Mouse (Mus musculus): Measurements from ENCODE around the gene Prkag1.

The Prkag1 gene

DNA sequence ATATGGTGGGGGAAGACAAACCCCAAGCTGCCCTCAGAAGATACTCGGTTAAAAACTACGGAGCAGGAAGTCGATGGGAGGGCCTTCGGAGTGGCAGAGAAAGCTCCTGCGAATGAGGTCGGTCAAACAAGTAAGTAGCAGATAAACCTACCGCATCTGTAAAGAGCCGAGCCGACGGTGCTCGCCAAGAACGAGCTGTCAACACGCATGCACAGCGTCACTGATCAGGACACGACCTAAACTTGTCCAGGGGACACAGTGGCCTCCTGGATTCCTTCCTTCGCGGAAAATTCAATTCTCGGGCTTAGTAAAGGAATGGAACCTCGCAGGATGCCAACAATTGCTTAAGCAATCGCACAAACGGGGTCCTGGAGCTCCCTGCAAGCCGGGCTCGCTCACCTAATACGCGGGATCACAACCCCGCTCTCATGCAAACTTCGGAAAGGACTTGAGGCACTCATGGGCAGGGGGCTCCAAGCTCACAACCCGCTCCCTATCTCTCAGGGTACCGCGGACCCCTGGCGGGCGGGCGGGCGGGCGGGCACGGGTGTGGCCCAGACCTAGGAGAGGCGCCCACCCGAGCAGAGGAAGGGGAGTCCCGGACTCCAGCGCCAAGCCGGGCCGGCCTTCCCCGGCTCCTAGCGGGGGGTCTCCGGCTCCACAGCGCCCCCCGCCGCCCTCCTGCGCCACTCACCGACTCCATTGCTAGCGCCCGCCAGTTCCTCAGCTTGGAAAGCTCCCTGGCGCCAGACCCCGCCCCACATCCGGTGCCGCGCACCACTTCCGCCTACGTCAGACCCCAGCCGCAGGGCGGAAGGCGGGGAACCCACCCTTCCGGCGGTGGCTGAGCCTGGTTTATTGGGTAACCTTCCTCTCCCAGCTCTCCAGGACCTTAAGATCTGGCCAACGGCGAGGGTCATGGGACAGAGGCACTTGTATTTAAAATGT is at the start of gene Prkag1:
Gene Prkag1, minus strand, starts transcription at position 786 of the 948 bp plus-strand sequence.
- DNase-seq = peak; percentile 98

DNA sequence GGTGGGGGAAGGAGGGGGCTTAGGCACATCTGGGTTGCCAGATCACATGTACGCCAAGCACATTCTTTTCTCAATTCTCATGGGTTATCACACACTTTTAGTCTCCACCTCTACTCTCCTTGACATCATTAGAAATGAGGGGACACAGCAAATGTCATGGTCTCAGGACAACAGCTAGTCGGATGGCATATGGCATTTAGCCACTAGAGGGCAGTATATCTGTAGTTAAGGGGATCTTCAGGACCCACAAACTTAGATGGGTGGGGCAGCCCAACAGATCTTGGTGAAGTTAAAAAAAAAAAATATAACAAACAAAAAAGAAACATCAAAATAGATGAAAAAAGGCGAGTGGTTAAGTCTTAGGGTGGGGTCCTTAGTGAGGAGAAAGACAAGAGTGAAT is 46.0 kb upstream of the Prkag1 start:
- DNase-seq = peak; percentile 87

DNA sequence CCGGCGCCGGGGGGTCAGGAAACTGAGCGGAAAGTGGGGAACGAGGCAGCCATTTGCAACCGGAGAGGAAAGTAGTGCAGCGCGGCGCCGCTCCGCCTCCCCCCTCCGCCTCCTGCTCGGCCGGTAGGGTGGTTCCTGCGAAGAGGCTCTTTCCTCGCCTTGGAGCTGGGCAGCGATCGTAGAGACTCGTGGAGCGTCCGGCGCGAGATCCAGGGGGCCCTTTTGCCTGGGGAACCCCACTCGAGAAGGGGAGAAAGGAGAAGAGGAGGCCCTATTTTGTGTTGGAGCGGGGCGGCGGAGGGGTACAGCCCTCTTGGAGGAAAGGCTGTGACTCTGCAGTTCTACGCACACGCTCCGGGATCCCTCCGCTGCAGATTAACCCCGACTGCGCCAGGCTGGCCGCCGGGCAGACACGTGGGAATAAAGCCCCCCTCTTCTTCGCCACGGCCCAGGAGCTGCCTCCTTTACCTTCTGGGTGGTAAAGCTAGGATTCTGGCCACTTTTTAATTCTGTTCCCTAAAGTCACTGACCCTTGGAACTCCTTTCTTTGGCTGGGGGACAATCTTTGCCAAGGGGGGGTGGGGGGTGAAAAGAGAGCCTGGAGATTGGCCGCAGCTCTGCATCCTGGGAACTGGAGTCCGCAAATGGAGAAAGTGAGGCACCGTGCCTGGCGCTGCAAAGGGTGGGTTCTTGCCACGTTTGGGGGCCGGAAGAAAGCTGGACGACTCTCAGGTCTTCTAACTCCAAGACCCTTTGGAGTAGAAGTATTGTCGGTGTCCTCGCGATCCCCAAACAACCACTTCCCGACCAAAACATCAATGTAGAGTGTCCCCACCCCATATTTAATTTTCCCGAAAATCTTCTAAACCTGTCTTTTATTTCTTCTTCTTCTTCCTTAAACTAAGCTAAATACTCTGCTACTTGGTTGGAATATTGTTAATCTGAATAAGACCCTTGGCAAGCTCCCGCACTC is 40.9 kb upstream of the Prkag1 start:
- peak; percentile 95 for DNase-seq

DNA sequence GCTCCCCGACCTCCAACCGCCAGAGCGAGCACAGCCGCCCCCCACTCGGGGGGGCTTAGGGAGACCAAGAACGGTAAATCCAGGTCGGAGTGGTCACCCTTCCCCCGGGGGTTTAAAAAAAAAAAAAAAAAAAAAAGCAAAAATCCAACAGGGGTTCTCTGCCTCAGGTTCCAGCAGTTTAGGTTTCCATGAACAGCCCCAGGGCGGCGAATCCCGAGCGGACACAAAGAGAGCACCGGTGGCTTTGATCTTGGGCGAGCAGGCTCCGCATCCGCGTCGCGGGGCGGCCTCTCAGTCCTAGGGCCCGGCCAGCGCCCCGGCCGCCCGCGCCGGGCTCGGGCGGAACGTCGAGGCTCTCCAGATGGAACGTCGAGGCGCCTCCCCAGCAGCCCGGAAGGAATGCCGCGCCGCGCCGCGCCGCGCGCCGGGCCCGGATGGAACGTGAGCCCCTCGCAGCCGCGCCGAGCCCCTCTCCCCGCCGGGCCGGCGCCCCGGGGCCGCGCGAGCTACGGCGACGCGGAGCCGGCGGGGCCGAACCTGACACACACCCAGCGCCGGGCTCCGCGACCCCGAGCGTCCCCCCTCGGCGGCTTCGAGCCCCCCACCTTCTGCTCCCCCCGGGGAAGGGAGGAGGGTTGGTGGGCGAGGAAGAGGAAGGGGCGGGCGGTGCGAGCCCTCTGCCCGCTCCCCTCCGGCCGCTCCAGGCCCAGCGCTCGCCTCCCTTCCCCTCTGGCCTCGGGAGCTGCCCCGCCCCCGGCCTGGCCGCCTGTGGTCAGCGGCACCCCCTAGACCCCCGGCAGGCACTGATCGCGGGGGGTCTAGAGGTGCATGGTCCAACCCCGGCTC is 40.0 kb upstream of the Prkag1 start, which contains the start of gene Kmt2d:
Gene Kmt2d, minus strand, starts transcription at position 135 of the 846 bp plus-strand sequence.
- peak; percentile 56 for DNase-seq

DNA sequence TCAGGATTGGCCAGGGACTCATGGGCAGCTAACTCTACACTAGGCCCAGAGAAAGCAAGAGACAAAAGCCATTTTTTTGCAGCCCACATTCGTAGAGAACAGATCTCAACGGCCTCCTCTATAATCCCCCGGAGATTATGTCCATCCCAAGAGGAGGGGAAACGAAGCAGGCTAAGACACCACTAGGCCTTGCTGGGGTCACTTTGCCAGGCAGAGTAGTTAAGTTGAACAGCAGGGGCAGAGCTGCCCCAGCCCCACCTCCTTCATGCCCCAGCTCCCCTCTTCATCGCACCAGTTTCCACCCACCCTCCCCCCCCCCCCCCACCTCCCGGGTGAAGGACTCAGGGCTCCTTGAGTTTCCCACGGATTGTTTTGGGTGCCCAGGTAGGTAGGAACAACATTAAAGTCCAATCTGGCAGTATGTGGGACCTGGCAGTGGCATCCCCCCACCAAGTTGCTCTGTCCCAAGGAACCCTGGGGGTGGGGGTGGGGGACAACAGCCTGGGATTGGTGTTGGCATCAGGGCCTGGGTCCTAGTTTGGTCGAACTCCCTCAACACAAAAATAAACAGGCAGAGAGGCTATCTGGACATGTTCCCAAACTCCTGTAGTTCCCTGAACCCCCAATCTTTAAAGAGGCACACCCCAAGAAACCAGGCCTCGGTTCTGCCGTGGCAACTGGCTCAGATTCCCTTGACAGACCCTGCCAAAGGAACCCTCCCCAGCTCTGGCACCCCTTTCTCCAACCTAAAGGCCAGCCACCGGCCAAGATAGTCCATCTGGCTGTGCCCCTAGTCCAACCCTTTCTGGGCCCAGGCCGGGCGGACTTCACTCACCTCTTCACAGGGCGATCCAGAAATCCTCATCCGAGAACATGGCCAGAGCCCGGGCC is 39.1 kb upstream of the Prkag1 start:
- peak; percentile 48 for DNase-seq

DNA sequence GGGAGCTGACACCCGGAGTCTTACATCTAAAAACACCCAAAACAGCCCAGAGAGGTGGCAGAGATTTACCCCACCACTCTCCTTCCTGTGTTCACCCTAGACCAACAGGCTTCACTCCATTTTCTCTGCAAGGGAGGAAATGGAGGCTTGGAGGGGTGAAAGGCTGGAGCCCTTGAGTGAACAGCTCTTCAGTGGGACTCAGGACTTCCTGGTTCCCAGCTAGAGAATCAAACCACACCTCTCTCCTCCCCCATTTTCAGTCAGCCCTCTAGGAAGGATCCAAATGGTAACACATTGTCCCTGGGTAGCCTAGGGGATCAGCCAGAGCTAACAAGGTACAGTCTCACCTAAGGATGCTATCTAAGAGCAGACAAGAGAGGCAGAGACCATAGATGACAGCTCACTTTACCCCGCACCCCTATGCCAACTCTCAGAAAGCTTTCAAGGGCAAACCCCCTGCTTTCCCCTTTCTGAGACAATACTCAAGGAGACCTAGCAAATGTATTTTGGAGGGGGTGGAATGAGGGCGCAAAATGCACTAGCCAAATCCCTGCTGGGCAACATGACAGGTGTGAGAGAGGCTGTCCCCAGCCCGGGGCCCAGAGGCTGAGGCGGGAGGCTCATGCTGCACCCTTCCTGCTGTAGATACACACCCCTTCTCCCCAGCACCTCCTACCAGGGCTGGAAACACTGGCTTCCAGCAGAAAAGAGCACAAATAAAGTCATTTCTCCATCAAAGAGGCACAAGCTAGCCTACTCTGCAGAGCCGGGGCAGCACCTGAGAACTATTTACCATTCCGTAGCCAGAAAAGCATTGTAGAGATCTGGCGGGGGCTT is 38.2 kb upstream of the Prkag1 start:
- peak; percentile 58 for DNase-seq

DNA sequence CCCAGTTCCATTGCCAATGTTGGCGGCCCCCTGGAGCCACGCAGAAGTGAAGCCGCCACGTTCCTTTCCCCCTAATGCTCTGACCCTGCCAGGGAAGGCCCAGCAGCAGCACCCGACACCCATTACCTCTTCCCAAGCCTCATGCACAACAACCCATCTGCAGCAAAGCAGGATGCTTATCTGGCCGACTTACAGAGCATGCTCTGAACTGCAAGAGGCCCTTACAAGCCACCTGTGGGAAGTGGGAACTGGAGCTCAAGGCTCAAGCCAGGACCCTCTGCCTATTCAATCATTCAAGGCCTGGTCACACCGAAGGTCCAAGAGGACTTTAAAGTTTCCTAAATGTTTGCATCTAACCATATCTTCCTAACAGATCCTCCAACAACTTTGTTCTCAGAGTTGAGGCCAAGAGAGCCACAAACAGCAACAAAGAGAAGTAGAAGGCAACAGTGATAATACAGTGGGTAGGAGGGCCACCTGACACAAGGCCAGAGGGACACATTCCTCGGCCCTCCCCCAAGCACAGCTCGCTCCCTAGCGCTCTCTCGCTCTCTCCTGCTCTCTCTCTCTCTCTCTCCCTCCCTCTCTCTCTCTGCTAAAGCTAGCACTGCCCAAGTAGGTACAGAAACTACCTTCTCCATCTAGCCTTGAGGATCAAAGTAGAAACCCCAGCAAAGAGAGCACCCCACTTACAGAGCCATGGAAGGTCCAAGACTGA is 37.2 kb upstream of the Prkag1 start:
- no peak for DNase-seq

DNA sequence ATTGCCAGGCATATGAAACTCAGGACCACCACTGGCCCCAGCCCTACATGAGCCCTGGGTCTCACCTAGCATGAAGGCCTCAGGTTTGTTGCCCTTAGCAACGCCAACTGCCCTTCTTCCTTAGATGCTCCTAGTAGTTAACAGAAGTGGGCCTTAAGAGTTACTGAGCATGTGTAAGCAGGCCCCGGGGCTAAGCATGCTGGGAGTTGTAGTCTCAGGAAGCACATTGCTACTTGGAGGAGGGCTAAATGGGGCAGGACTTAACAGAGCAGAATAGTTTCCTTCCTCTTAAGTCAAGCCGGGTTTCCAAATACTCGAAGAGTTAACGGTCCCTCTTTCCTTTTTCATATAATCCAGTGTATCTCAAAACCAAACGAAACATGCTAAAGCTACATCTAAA is 36.0 kb upstream of the Prkag1 start:
- peak; percentile 83 for DNase-seq

DNA sequence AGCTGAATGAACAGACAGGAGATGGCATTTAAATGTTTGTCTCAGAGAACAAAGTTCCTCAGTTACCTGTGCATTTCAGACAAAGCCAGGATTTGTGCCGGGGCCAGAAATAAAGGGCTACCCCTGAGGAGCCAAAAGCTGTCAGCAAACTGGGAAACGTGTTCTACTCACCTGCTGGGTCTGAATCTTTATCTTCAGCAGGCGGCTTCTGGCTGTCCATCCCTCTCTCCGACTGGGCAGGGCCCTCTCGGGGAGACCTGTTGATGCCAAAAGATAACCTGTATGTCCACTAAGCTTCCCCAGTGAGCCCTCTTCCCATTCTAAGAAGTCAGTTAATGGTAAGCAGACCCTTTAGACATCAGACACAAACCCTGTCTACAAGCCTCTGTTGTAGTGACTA is 35.2 kb upstream of the Prkag1 start:
- DNase-seq = no peak

DNA sequence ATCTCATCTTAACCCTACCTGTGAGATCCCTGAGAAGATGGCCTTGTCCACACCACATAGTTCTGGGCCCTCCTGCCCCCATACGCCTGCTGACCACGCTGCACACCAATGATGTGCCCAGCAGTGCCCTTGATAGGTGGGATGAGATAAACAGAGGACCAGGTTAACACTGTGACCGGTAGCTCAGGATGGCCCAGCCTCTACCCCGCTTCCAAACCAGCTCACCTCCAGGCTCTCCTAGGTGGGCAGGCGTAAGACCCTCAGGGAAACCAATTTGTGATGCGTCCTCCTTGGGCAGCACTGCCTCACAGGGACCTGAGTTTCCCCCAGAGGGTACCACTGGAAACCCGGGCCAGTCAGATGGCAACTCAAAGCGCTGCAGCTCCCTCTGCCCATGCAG is 34.5 kb upstream of the Prkag1 start:
- no peak for DNase-seq

DNA sequence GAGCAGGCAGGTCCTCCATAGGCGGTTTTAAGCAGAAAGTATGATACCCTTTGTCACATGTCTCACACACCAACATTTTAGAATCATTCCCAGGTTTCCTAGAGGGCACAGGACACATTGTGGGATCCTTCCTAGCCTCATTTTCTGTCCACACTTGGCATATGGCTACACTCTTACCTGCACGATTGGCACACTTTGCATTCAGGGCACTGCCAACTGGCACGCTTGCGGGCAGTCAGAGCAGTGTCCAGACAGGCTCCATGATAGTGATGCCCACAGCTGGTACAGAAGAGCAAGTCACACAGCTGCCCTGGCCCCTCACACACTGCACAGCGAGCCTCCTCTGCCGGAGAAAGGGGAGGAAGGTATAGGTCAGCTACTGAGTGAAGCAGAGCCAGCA is 33.6 kb upstream of the Prkag1 start:
- DNase-seq = no peak

DNA sequence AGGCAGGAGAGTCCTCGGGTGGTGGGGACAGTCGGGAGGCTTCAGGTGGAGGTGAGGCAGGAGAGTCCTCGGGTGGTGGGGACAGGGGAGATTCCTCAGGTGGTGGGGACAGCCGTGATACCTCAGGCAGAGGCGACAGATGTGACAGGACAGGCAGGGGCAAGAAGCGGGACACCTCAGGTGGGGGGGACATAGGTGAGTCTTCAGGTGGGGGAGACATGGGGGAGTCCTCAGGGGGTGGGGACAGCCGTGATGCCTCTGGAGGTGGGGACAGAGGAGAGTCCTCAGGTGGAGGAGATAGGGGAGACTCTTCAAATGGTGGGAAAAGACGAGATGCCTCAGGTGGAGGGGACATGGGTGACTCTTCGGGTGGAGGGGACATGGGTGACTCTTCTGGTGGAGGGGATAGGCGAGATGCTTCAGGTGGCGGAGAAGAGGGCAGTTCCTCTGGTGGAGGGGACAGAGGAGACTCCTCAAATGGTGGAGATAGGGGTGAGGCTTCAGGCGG is 32.2 kb upstream of the Prkag1 start:
- peak; percentile 3 for DNase-seq

DNA sequence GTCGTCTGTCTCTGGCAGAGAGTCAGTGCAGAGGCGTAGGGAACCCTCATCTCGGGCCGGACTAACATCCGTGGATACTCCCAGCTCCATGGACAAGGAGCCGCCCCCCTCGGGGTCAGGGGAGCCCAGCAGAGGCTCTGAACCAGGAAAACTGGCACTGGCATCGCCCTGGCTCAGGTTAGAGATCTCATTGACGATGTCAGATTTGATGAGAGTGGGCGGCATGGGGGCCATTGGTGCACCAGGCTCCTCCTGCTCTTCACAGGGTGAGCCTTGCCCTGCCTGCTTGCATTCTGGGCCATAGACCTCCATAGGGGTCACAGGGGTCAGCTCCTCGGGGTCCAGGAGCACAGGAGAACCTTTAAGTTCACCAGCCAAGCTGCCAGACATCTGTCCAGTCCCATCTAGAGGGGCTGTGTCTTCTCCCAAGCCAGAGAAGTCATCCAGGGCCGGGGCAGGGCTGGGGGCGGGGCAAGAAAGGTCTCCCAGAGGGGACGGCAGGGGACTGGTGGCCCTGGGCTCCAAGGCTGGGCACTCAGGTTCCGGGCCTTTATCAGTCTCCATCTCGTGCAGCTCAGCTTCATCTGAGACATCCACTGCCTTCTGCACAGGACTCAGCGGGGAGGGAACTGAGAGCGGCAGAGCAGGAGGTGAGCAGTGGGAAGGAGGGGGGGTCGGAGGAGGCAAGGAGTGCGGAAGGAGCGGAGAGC is 30.5 kb upstream of the Prkag1 start:
- DNase-seq = peak; percentile 6

DNA sequence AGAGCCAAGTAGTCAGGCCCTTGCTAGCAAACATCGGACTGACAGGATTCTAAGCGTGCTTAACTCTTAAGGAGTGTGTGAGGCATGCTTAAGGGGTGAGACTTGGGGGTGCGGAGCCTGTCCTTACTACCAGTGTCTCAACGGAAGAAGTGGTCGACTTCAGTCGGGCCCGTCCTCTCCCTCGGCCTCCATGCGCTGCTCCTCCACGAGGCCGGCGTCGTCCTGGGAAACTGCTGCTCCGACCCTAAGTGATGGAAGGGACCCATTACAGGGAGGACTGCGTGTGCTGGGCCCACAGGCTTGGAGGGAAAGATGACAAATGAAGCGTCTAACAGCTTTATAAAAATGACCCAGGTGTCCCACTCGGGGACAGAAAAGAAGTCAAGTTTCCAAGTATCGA is 29.6 kb upstream of the Prkag1 start:
- DNase-seq = no peak

DNA sequence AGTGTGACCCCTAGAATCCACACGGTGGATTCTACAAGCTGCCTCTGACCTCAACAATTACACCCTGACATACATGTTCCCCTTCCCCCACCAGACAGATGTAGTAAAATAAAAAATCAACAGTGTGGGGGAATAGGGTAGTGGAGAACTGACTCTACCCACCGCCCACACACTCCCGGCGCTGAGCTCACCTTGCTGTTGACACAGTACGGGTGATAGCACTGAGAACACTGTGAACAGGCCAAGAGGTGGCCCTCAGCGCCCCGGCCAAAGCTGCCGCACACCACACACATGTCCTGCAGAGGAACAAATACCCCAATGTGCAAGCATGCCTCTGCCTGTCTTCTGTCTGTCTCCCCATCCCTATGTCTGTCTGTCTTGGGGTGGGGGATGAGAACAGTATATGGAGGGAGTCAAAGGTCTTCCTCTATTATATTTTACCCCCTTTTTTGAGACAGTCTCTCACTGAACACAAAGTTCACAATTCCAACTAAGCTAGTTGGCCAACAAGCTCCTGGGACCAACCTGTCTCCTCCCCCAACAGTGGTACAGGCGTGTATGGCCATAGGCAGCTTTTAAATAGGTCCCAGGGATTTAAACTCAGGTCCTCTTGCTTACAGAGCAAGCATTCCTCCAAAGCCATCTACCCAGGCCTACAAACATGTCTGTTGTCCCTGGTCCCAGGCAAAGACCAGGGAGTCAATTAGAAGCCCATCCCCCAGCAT is 28.2 kb upstream of the Prkag1 start:
- peak; percentile 3 for DNase-seq

DNA sequence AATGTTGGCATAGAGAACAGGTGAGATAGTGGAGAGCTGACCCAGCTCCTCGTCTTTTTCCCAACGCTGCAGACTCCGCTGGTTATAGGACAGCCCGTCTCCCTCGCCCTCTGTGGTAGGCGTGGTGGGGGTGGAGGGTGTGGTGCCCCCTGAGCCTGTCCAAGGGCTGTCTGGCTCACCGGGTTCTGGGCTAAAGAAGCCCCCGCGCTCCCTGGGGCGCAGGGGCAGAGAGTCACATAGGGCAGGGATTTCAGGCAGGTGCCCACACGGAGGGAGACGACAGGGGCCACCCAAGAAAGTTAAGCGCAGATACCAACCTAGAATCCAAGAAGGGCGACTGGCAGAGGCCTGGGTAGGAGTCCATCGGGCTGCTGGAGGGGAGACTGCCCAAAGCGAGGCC is 22.9 kb upstream of the Prkag1 start:
- no peak for DNase-seq

DNA sequence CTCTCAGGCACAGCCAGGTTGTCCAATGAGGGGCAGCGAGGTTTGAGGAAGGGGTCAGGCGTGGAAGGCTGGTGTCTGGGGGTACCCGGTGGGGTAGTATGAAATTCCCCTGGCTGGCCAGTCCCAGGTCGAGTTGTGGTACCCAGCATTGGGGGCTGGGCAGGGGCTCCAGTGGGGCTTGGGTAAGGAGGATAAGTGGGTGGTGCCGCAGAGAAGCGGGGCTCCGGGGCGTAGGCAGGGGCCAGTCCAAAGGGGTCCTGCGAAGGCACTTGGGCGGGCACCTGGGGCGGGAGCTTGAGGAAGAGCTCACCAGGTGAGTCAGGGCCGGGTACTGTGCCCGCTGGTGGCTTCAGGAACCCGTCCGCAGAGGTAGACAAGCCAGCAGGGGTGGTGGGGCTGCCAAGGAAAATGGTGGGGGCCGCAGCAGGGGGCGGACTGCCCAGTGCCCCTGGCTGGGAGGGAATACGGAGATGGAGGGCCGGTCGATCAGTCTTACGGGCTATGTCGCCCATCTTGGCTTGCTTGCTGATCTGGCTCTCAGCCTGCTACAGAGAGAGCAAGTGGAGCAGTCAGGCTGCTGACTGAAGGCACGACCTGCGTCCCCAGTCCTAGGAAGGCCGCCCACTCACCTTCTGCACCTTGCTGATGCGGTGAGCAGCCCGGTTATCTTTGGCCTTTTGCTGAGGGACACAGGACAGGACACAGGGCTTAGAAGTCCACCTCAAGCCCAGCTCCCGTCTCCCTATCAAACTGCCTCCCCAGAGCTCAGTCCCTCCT is 22.0 kb upstream of the Prkag1 start:
- DNase-seq = peak; percentile 7
